Mouse (Mus musculus) forebrain, postnatal 0 days (tissue): Measurements from ENCODE around the gene Plcxd2. TPM values are rescaled to one million over a fixed set of nuclear protein-coding genes. Genes with fewer than 3 reads are reported as not detected.

Source experiments
- ATAC-seq: fragments of 200-750 bp; cut with Nextera tagmentation; 2 replicates; pipeline ENCODE4 v1.8.0; 2017; ENCODE audit warnings: mild to moderate bottlenecking, moderate library complexity
- DNase-seq: peaks from one replicate; pipeline ENCODE4 v3.0.0-alpha.2; 2015
- H3K27ac ChIP-seq: fragments of 300-500 bp; sonication (generic); 2 replicates; pipeline ENCODE4 v1.5.1; 2014; ENCODE audit warnings: low read depth, mild to moderate bottlenecking, antibody characterized with exemption, low read length, moderate library complexity, mixed read lengths
- H3K27me3 ChIP-seq: fragments of 300-500 bp; sonication (generic); 2 replicates; pipeline ENCODE4 v1.6.1; 2014; ENCODE audit warnings: mild to moderate bottlenecking, low read length, mixed read lengths; ENCODE audit not compliant: insufficient read depth
- H3K36me3 ChIP-seq: fragments of 300-500 bp; sonication (generic); 2 replicates; pipeline ENCODE4 v1.6.1; 2014; ENCODE audit warnings: mild to moderate bottlenecking, moderate library complexity; ENCODE audit not compliant: insufficient read depth
- H3K4me1 ChIP-seq: fragments of 300-500 bp; sonication (generic); 2 replicates; pipeline ENCODE4 v1.6.1; 2014; ENCODE audit warnings: antibody characterized with exemption; ENCODE audit not compliant: insufficient read depth
- H3K4me2 ChIP-seq: fragments of 300-500 bp; sonication (generic); 2 replicates; pipeline ENCODE4 v1.6.1; 2014; ENCODE audit warnings: low read depth, mild to moderate bottlenecking, moderate library complexity
- H3K4me3 ChIP-seq: fragments of 300-500 bp; sonication (generic); 2 replicates; pipeline ENCODE4 v1.5.1; 2014; ENCODE audit warnings: low read depth, low read length, mixed read lengths
- H3K9ac ChIP-seq: fragments of 300-500 bp; sonication (generic); 2 replicates; pipeline ENCODE4 v1.6.1; 2014; ENCODE audit warnings: mild to moderate bottlenecking
- H3K9me3 ChIP-seq: fragments of 300-500 bp; sonication (generic); 2 replicates; pipeline ENCODE4 v1.6.1; 2016; ENCODE audit warnings: low read length
- CTCF ChIP-seq: sonication (generic); IDR thresholded peaks from 2 replicates; pipeline ENCODE4 v1.5.1; 2016; ENCODE audit warnings: antibody characterized with exemption, control low read depth, low read depth
- WGBS: fragments of 180-500 bp; shearing (Covaris S2); extraction: QIAGEN DNeasy Blood & Tissue Kit; methylation state at CpG from one replicate; pipeline ENCODE4 v1.1.7; 2014; 5-methylcytosine and 5-hydroxymethylcytosine counted together
- polyA plus RNA-seq: library from polyadenylated mRNA; unstranded; fragments of >200 nt; fragmentation: Nextera tagmentation; extraction: Ambion mirVana; gene quantifications from 2 replicates; pipeline ENCODE4 v1.2.1, GENCODE M21; 2015
- total RNA-seq: library from RNA; depleted of rRNA; stranded (reverse); fragments of >200 nt; gene quantifications from 2 replicates; pipeline ENCODE4 v1.2.3, GENCODE M21; 2014

Gene Plcxd2
- total and polyA plus RNA-seq, 2 experiments from 2014 or later, result 11.7 to 33.2 TPM

DNA sequence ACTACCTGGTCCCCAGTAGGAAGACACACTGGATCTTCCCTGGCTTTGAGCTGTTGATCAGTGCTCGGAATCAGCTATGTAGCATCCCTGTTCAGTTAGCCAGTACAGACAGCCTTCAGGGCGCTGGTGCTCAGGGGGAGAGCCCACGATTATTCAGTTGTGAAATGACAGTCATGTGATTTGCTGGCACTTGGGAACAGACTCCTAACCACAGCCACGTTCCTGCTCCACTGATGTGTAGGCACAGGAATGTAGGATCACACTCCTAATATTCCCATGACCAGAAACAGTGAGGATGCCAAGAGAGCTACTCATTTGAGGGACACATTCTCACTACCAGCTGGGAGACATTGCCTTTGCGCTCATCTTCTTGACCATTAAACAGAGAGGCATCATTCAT lies 41.3 kb downstream of the Plcxd2 start:
- Histone ChIP-seq H3K27me3 (no peaks in the 10 kb centered on the region), H3K36me3 (0 out of 2 replicates have a peak, but pooled peaks cover 3% of the 10 kb centered on the region), H3K4me2 (no peak overlapping the region), H3K9me3 (no peaks in the 10 kb centered on the region), H3K4me3 (no peak overlapping the region), H3K27ac (no peak overlapping the region), H3K9ac (no peak overlapping the region), H3K4me1 (no peaks in the 10 kb centered on the region)
- no peak for TF ChIP-seq CTCF
- WGBS, result 76% methylated on average over 5 of the region's 5 CpGs
- no peak for DNase-seq
- no peak for ATAC-seq

DNA sequence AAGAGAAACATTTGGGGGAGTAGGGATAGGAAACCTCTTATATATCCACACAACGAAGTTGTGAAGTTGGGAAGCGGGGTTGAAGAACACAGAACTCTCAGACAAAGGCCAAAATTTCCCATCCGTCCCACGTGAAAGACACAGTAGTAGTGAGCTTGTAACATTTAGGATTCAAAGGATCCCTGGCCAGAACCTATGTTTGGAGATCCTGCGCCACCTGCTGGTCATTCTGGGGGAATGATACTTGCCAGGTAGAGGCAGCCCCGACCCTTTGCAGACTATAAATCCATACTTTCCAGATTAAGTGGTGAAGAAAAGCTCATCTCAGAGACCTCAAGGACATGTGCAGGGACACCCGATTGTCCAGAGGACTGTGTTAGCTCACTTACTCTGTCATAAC lies 42.5 kb downstream of the Plcxd2 start:
- DNase-seq (peak; percentile 88), ATAC-seq (peak; percentile 94)
- peak; percentile 94 for TF ChIP-seq CTCF
- Histone ChIP-seq H3K4me2 (no peak overlapping the region), H3K27me3 (no peaks in the 10 kb centered on the region), H3K4me1 (no peaks in the 10 kb centered on the region), H3K9me3 (no peaks in the 10 kb centered on the region), H3K4me3 (no peak overlapping the region), H3K36me3 (0 out of 2 replicates have a peak, but pooled peaks cover 3% of the 10 kb centered on the region), H3K9ac (no peak overlapping the region), H3K27ac (no peak overlapping the region)
- WGBS, result 12% methylated on average over 7 of the region's 7 CpGs

DNA sequence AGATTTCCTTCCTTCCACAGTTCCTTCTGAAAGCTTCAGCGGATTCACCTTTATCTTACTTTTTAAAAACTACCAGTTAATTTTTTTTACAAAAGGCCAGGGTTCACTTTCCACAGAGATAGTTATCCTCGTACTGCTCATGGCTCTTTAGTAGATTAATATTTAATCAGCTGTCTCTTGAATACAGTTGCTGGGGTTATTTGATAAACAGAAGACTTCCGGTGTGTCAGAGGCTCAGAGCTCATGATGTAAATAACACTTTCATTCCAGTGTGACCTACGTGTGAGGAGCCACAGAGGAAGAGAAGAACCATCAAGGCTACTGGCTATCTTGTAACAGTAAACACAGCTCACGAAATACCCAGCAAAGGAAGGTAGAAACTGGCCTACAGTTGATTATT lies 43.4 kb downstream of the Plcxd2 start:
- ATAC-seq (no peak), DNase-seq (no peak)
- H3K36me3 ChIP-seq, result no peaks in the 10 kb centered on the region
- H3K9ac ChIP-seq, result no peak overlapping the region
- H3K27me3 ChIP-seq, result no peaks in the 10 kb centered on the region
- no peak overlapping the region for H3K4me3 ChIP-seq
- H3K9me3 ChIP-seq, result no peaks in the 10 kb centered on the region
- TF ChIP-seq CTCF, result no peak
- WGBS, result 84% methylated on average over 5 of the region's 5 CpGs
- H3K27ac ChIP-seq, result no peak overlapping the region
- H3K4me1 ChIP-seq, result no peaks in the 10 kb centered on the region
- no peak overlapping the region for H3K4me2 ChIP-seq

DNA sequence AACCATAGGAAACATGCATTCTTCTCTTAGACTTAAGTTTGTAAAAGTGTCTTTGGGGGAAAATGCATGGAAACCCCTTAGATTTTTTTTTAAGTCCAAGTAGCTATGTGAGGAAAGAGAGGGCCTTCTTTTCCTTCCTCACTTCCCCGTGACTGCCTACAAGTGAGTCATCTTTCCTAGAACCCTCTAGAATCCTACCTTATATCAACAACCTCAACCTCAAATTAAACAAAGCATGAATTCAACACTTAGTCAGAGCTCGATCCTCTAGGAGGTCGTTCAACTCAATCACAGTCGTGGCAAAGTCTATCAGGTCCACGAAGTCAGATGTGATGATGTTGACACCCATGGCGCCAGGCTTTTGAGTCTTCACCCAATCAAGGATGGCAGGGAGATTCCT lies 45.2 kb downstream of the Plcxd2 start:
- H3K4me2 ChIP-seq, result no peak overlapping the region
- H3K27me3 ChIP-seq, result no peaks in the 10 kb centered on the region
- 0 out of 2 replicates have a peak, but pooled peaks cover 3% of the 10 kb centered on the region for H3K36me3 ChIP-seq
- H3K9me3 ChIP-seq, result no peaks in the 10 kb centered on the region
- 94% methylated on average over 6 of the region's 6 CpGs for WGBS
- no peak overlapping the region for H3K4me3 ChIP-seq
- no peak for ATAC-seq
- H3K27ac ChIP-seq, result no peak overlapping the region
- no peak for TF ChIP-seq CTCF
- no peak overlapping the region for H3K9ac ChIP-seq
- no peaks in the 10 kb centered on the region for H3K4me1 ChIP-seq
- no peak for DNase-seq

DNA sequence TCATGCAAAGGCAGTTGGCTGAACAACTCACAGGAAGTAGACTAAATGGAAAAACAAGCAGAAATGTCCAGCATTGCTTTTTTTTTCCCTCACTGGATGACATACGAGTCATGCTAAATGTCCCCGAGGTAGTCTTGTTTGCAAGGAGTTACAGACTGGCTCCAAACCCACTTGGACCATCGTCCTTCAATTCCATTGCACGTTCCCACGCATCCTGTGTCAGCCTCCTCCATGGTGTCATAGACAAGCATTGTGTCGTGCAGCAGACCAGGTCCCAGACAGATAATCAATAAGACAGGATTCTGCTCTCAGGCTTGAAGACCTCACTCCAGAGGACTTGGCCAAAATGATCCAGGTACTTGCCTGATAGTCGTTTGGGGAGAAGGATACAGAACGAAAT lies 46.2 kb downstream of the Plcxd2 start:
- H3K9me3 ChIP-seq, result no peaks in the 10 kb centered on the region
- H3K27me3 ChIP-seq, result no peaks in the 10 kb centered on the region

DNA sequence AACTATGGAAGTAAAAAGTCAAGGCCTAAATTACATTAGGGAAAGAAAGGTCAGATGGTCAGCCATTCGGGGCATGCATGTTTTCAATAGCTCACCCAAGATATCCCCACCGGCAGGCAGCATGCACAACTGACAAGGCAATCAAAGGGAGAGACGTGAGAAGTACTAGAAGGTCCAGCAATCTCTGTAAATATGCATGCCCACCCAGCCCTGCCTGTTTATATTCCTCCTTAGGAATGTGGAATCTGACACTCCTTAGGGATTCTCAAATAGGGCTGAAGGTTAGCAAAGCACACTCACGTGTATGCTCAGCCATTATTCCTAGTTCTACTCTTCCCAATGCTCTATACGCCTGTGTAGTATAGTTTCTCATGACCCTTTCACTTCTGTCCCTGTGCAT lies 46.9 kb downstream of the Plcxd2 start:
- TF ChIP-seq CTCF, result no peak
- WGBS, result 79% methylated on average over 5 of the region's 5 CpGs
- H3K4me3 ChIP-seq, result no peak overlapping the region
- no peak for ATAC-seq
- H3K27ac ChIP-seq, result no peak overlapping the region
- no peak overlapping the region for H3K4me2 ChIP-seq
- no peaks in the 10 kb centered on the region for H3K4me1 ChIP-seq
- H3K27me3 ChIP-seq, result no peaks in the 10 kb centered on the region
- H3K36me3 ChIP-seq, result 0 out of 2 replicates have a peak, but pooled peaks cover 3% of the 10 kb centered on the region
- H3K9ac ChIP-seq, result no peak overlapping the region
- no peak for DNase-seq
- no peaks in the 10 kb centered on the region for H3K9me3 ChIP-seq

More for the DNA sequence above, 46.2 kb downstream of the Plcxd2 start:
- no peak overlapping the region for H3K4me3 ChIP-seq
- no peaks in the 10 kb centered on the region for H3K4me1 ChIP-seq
- DNase-seq, result no peak
- H3K4me2 ChIP-seq, result no peak overlapping the region
- H3K27ac ChIP-seq, result no peak overlapping the region
- H3K36me3 ChIP-seq, result 0 out of 2 replicates have a peak, but pooled peaks cover 3% of the 10 kb centered on the region
- no peak for TF ChIP-seq CTCF
- no peak for ATAC-seq
- 88% methylated on average over 8 of the region's 8 CpGs for WGBS
- no peak overlapping the region for H3K9ac ChIP-seq

DNA sequence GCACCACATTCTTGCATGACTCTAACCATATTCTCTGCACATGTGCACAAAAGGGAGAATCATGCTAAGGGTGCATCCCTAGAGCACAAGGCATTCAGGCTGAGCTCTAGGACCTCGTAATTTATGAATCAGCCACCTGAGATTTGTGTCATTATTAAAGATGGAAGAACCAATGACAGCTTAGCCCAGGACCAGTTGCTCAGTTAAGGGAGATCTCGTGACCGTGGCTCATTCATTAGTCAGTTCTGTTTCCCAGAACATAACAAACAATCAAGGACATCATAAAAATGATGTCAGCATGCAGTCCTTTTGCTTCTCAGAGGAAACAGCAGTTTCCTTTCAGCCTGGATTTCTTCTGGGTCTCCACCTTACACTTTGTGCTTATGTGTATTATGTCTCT lies 49.0 kb downstream of the Plcxd2 start:
- Histone ChIP-seq H3K27me3 (no peaks in the 10 kb centered on the region), H3K4me2 (no peak overlapping the region), H3K36me3 (0 out of 2 replicates have a peak, but pooled peaks cover 3% of the 10 kb centered on the region), H3K27ac (no peak overlapping the region), H3K4me1 (no peaks in the 10 kb centered on the region), H3K9me3 (no peaks in the 10 kb centered on the region), H3K4me3 (no peak overlapping the region), H3K9ac (no peak overlapping the region)
- ATAC-seq, result no peak
- DNase-seq, result no peak
- 88% methylated on average over 3 of the region's 3 CpGs for WGBS
- no peak for TF ChIP-seq CTCF
